Mouse (Mus musculus) C2C12 (cell line): ENCODE results near the gene Trim14.

Experiments used
- CTCF ChIP-seq: IDR thresholded peaks from one replicate; pipeline ENCODE4 v1.5.1; 2011; ENCODE audit not compliant: control insufficient read depth, insufficient read depth, insufficient read length
- MYOD1 ChIP-seq: IDR thresholded peaks from one replicate; pipeline ENCODE4 v1.6.1; 2011; ENCODE audit warnings: low read depth; ENCODE audit not compliant: control insufficient read depth, insufficient read length

DNA sequence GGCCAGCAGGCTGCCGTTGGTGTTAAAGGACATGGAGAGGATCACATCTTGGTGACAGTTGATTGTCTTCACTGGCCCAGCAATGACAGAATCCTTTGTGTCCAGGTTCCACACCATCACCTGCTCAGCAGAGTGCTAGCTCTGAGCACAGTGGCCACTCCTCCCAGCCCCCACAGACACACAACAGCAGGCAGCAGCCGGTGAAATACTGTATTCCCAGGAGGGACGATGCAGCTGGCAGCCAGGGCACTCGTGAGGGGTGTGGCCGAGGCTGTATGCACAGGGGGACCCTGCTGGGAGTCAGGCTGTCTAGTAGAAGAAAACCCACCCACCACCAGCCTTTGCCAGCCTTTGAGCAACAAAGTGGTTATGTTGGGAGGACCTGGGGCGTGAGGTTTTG, 10.8 kb upstream of the Trim14 start:
- TF ChIP-seq CTCF, result no peak
- no peak for TF ChIP-seq MYOD1
